Mouse (Mus musculus) forebrain, postnatal 0 days (tissue): ENCODE data around the gene Gipc2. TPM values are rescaled to one million over a fixed set of nuclear protein-coding genes. Genes with fewer than 3 reads are reported as not detected.
A peak's percentile ranks its signal among the peaks of the same experiment; 100 is the strongest.

Experiments used
- ATAC-seq: fragments of 200-750 bp; cut with Nextera tagmentation; 2 replicates; pipeline ENCODE4 v1.8.0; 2017; ENCODE audit warnings: mild to moderate bottlenecking, moderate library complexity
- DNase-seq: peaks from one replicate; pipeline ENCODE4 v3.0.0-alpha.2; 2015
- H3K27ac ChIP-seq: fragments of 300-500 bp; sonication (generic); 2 replicates; pipeline ENCODE4 v1.5.1; 2014; ENCODE audit warnings: low read depth, mild to moderate bottlenecking, antibody characterized with exemption, low read length, moderate library complexity, mixed read lengths
- H3K27me3 ChIP-seq: fragments of 300-500 bp; sonication (generic); 2 replicates; pipeline ENCODE4 v1.6.1; 2014; ENCODE audit warnings: mild to moderate bottlenecking, low read length, mixed read lengths; ENCODE audit not compliant: insufficient read depth
- H3K36me3 ChIP-seq: fragments of 300-500 bp; sonication (generic); 2 replicates; pipeline ENCODE4 v1.6.1; 2014; ENCODE audit warnings: mild to moderate bottlenecking, moderate library complexity; ENCODE audit not compliant: insufficient read depth
- H3K4me1 ChIP-seq: fragments of 300-500 bp; sonication (generic); 2 replicates; pipeline ENCODE4 v1.6.1; 2014; ENCODE audit warnings: antibody characterized with exemption; ENCODE audit not compliant: insufficient read depth
- H3K4me2 ChIP-seq: fragments of 300-500 bp; sonication (generic); 2 replicates; pipeline ENCODE4 v1.6.1; 2014; ENCODE audit warnings: low read depth, mild to moderate bottlenecking, moderate library complexity
- H3K4me3 ChIP-seq: fragments of 300-500 bp; sonication (generic); 2 replicates; pipeline ENCODE4 v1.5.1; 2014; ENCODE audit warnings: low read depth, low read length, mixed read lengths
- H3K9ac ChIP-seq: fragments of 300-500 bp; sonication (generic); 2 replicates; pipeline ENCODE4 v1.6.1; 2014; ENCODE audit warnings: mild to moderate bottlenecking
- H3K9me3 ChIP-seq: fragments of 300-500 bp; sonication (generic); 2 replicates; pipeline ENCODE4 v1.6.1; 2016; ENCODE audit warnings: low read length
- CTCF ChIP-seq: sonication (generic); IDR thresholded peaks from 2 replicates; pipeline ENCODE4 v1.5.1; 2016; ENCODE audit warnings: antibody characterized with exemption, control low read depth, low read depth
- WGBS: fragments of 180-500 bp; shearing (Covaris S2); extraction: QIAGEN DNeasy Blood & Tissue Kit; methylation state at CpG from one replicate; pipeline ENCODE4 v1.1.7; 2014; 5-methylcytosine and 5-hydroxymethylcytosine counted together
- polyA plus RNA-seq: library from polyadenylated mRNA; unstranded; fragments of >200 nt; fragmentation: Nextera tagmentation; extraction: Ambion mirVana; gene quantifications from 2 replicates; pipeline ENCODE4 v1.2.1, GENCODE M21; 2015
- total RNA-seq: library from RNA; depleted of rRNA; stranded (reverse); fragments of >200 nt; gene quantifications from 2 replicates; pipeline ENCODE4 v1.2.3, GENCODE M21; 2014; rRNA removed

Gipc2 gene
- total RNA-seq = 12.0 and 13.9 TPM in 2 replicates
- 5.1 and 6.3 TPM in 2 replicates for polyA plus RNA-seq

- 5% methylated on average over 10 of the region's 10 CpGs for WGBS
- Histone ChIP-seq H3K9ac (peak within 1 kb of the TSS; percentile 67), H3K4me2 (peak within 1 kb of the TSS; percentile 91), H3K27me3 (no peaks in the 10 kb centered on the region), H3K27ac (peak within 1 kb of the TSS; percentile 69), H3K4me1 (no peaks in the 10 kb centered on the region), H3K4me3 (peak within 1 kb of the TSS; percentile 51), H3K36me3 (no peaks in the 10 kb centered on the region), H3K9me3 (no peaks in the 10 kb centered on the region)
- no peak for TF ChIP-seq CTCF
- ATAC-seq (no peak), DNase-seq (no peak)
Measured at GRCm38 (mm10) chr3:152166099-152166423, at the start of gene Gipc2. Gene Gipc2 (minus strand): TSS chr3:152166230.

GRCm38 (mm10) chr3:152213416-152213815 lies 47.4 kb upstream of the Gipc2 start:
- Histone ChIP-seq H3K36me3 (peaks cover 26% of the 10 kb centered on the region), H3K9me3 (no peaks in the 10 kb centered on the region), H3K4me3 (peak overlapping the region; percentile 9; the same call in 1 of the 2 replicates), H3K27ac (no peak overlapping the region), H3K9ac (peak overlapping the region; percentile 35), H3K27me3 (no peaks in the 10 kb centered on the region), H3K4me1 (peaks cover 22% of the 10 kb centered on the region), H3K4me2 (peak overlapping the region; percentile 58)
- no peak for TF ChIP-seq CTCF
- no peak for DNase-seq
- ATAC-seq = no peak
- 18% methylated on average over 3 of the region's 3 CpGs for WGBS

GRCm38 (mm10) chr3:152211731-152212279 lies 45.8 kb upstream of the Gipc2 start:
- 27% methylated on average over 7 of the region's 7 CpGs for WGBS

GRCm38 (mm10) chr3:152210728-152211391 lies 44.8 kb upstream of the Gipc2 start:
- TF ChIP-seq CTCF = no peak
- Histone ChIP-seq H3K4me3 (peak overlapping the region; percentile 97), H3K4me2 (peak overlapping the region; percentile 58), H3K4me1 (peaks cover 22% of the 10 kb centered on the region), H3K9me3 (no peaks in the 10 kb centered on the region), H3K27ac (peak overlapping the region; percentile 100), H3K27me3 (no peaks in the 10 kb centered on the region), H3K9ac (peak overlapping the region; percentile 100), H3K36me3 (peaks cover 5% of the 10 kb centered on the region; the same call in 1 of the 2 replicates)
- WGBS = under 1% methylated on average over 60 of the region's 68 CpGs
- ATAC-seq = peak; percentile 54
- DNase-seq = peak; percentile 82

More at GRCm38 (mm10) chr3:152211731-152212279, 45.8 kb upstream of the Gipc2 start:
- no peak for TF ChIP-seq CTCF
- peaks cover 14% of the 10 kb centered on the region for H3K36me3 ChIP-seq
- ATAC-seq (no peak), DNase-seq (no peak)
- H3K9ac ChIP-seq = peak overlapping the region; percentile 100
- H3K4me3 ChIP-seq = peak overlapping the region; percentile 97
- no peaks in the 10 kb centered on the region for H3K9me3 ChIP-seq
- H3K4me2 ChIP-seq = peak overlapping the region; percentile 58
- peak overlapping the region; percentile 100; the same call in 1 of the 2 replicates for H3K27ac ChIP-seq
- peaks cover 22% of the 10 kb centered on the region for H3K4me1 ChIP-seq
- H3K27me3 ChIP-seq = no peaks in the 10 kb centered on the region

GRCm38 (mm10) chr3:152209967-152210634 lies 44.1 kb upstream of the Gipc2 start, which contains the start of the genes Dnajb4 and Fubp1:
Gene Dnajb4 (minus strand): TSS chr3:152210302.
Gene Fubp1 (plus strand): TSS chr3:152210422.
- ATAC-seq (peak; percentile 96), DNase-seq (peak; percentile 100)

GRCm38 (mm10) chr3:152209177-152209966 lies 43.3 kb upstream of the Gipc2 start:
- Histone ChIP-seq H3K4me2 (peak overlapping the region; percentile 58), H3K36me3 (no peaks in the 10 kb centered on the region), H3K27me3 (no peaks in the 10 kb centered on the region), H3K4me3 (peak overlapping the region; percentile 97), H3K9ac (peak overlapping the region; percentile 100), H3K4me1 (peaks cover 22% of the 10 kb centered on the region), H3K9me3 (no peaks in the 10 kb centered on the region), H3K27ac (peak overlapping the region; percentile 100)
- 4% methylated on average over 25 of the region's 25 CpGs for WGBS
- ATAC-seq = peak; percentile 32
- no peak; the same call in 1 of the 2 replicates for TF ChIP-seq CTCF
- DNase-seq = peak; percentile 78

More at GRCm38 (mm10) chr3:152209967-152210634, 44.1 kb upstream of the Gipc2 start, which contains the start of the genes Dnajb4 and Fubp1:
- H3K4me3 ChIP-seq = peak within 1 kb of the TSS; percentile 97
- H3K27me3 ChIP-seq = no peaks in the 10 kb centered on the region
- peaks cover 22% of the 10 kb centered on the region for H3K4me1 ChIP-seq
- peak within 1 kb of the TSS; percentile 100 for H3K27ac ChIP-seq
- TF ChIP-seq CTCF = no peak
- H3K4me2 ChIP-seq = peak within 1 kb of the TSS; percentile 58
- no peaks in the 10 kb centered on the region for H3K9me3 ChIP-seq
- peak within 1 kb of the TSS; percentile 100 for H3K9ac ChIP-seq
- WGBS = under 1% methylated on average over 85 of the region's 85 CpGs
- H3K36me3 ChIP-seq = no peaks in the 10 kb centered on the region
